Mouse (Mus musculus) stomach, postnatal 0 days (tissue): ENCODE results near the gene Magi1.

Experiments
- CTCF ChIP-seq: IDR thresholded peaks from 2 replicates; pipeline ENCODE4 v1.5.1; 2016; ENCODE audit warnings: antibody characterized with exemption, low read depth, mild to moderate bottlenecking, moderate library complexity
- EP300 ChIP-seq: optimal IDR thresholded peaks from 2 replicates; pipeline ENCODE3; 2016; ENCODE audit warnings: antibody characterized with exemption

GRCm38 (mm10) chr6:94125144-94125543, 158.6 kb downstream of the Magi1 start:
- TF ChIP-seq CTCF (no peak), EP300 (no peak)
